Mouse (Mus musculus): Measurements from ENCODE around the gene Olfr890. TPM values are rescaled to one million over a fixed set of nuclear protein-coding genes. Genes with fewer than 3 reads are reported as not detected.
"Not testable (repeated sequence)": the region's sequence is repeated elsewhere in the genome, so short reads cannot be mapped to it uniquely, and the experiment has no call there.

Olfr890 gene
- not detected in 2 replicates for polyA plus RNA-seq (2014; fragmentation: Nextera tagmentation; extraction: Ambion mirVana)

GRCm38 (mm10) chr9:38142217-38142616 lies at the start of gene Olfr890:
TSS of gene Olfr890 (plus strand) at chr9:38142517.
- Histone ChIP-seq H3K4me3 (ENCODE audit: low read depth, low read length) (no peak within 1 kb of the TSS), H3K9me3 (ENCODE audit: low read depth, low read length) (no peaks in the 10 kb centered on the region), H3K36me3 (ENCODE audit: insufficient read depth) (no peaks in the 10 kb centered on the region), H3K9ac (no peak within 1 kb of the TSS), H3K4me2 (no peak within 1 kb of the TSS), H3K27ac (ENCODE audit: low read depth) (no peak within 1 kb of the TSS), H3K27me3 (ENCODE audit: insufficient read depth, low read length) (no peaks in the 10 kb centered on the region), H3K4me1 (ENCODE audit: insufficient read depth) (no peaks in the 10 kb centered on the region)
- ATAC-seq (ENCODE audit: insufficient read depth) = no peak
- no peak for DNase-seq
- TF ChIP-seq CTCF (IDR thresholded peaks at IDR 0.05; ENCODE audit: low read depth) = no peak

- Histone ChIP-seq H3K27me3 (ENCODE audit: insufficient read depth, low read length) (no peaks in the 10 kb centered on the region), H3K36me3 (ENCODE audit: insufficient read depth) (no peaks in the 10 kb centered on the region), H3K4me3 (ENCODE audit: low read depth, low read length) (no peak within 1 kb of the TSS), H3K9ac (no peak within 1 kb of the TSS), H3K4me1 (ENCODE audit: insufficient read depth) (no peaks in the 10 kb centered on the region), H3K9me3 (ENCODE audit: low read depth, low read length) (no peaks in the 10 kb centered on the region), H3K27ac (ENCODE audit: low read depth) (no peak within 1 kb of the TSS), H3K4me2 (no peak within 1 kb of the TSS)
- DNase-seq (no peak), ATAC-seq (ENCODE audit: insufficient read depth) (no peak)
- WGBS = 86% methylated on average over 1 of the region's 1 CpGs
- TF ChIP-seq CTCF (IDR thresholded peaks at IDR 0.05; ENCODE audit: low read depth) = no peak
These were observed 34.5 kb upstream of the Olfr890 start, which contains the start of gene Olfr888 for GRCm38 (mm10) chr9:38107828-38108227. TSS of gene Olfr888 (plus strand) at chr9:38108128.

- DNase-seq (no peak), ATAC-seq (ENCODE audit: insufficient read depth) (no peak)
- Histone ChIP-seq H3K4me2 (no peak within 1 kb of the TSS), H3K9ac (no peak within 1 kb of the TSS), H3K9me3 (ENCODE audit: low read depth, low read length) (no peaks in the 10 kb centered on the region), H3K27ac (ENCODE audit: low read depth) (no peak within 1 kb of the TSS), H3K36me3 (ENCODE audit: insufficient read depth) (no peaks in the 10 kb centered on the region), H3K4me1 (ENCODE audit: insufficient read depth) (no peaks in the 10 kb centered on the region), H3K4me3 (ENCODE audit: low read depth, low read length) (no peak within 1 kb of the TSS), H3K27me3 (ENCODE audit: insufficient read depth, low read length) (no peaks in the 10 kb centered on the region)
- TF ChIP-seq CTCF (IDR thresholded peaks at IDR 0.05; ENCODE audit: low read depth) = no peak
These were observed 27.4 kb upstream of the Olfr890 start, which contains the start of gene Olfr889 for GRCm38 (mm10) chr9:38114898-38115297. TSS of gene Olfr889 (plus strand) at chr9:38115198.

GRCm38 (mm10) chr9:38168341-38168740 lies 26.0 kb downstream of the Olfr890 start:
- not testable (repeated sequence) for H3K9ac ChIP-seq; H3K4me2 ChIP-seq; H3K27me3 ChIP-seq (ENCODE audit: insufficient read depth, low read length); H3K9me3 ChIP-seq (ENCODE audit: low read depth, low read length); H3K4me1 ChIP-seq (ENCODE audit: insufficient read depth); ATAC-seq (ENCODE audit: insufficient read depth); H3K27ac ChIP-seq (ENCODE audit: low read depth); H3K4me3 ChIP-seq (ENCODE audit: low read depth, low read length); H3K36me3 ChIP-seq (ENCODE audit: insufficient read depth); DNase-seq
- WGBS = 53% methylated on average over 2 of the region's 2 CpGs

- no peaks in the 10 kb centered on the region for H3K27me3 ChIP-seq (ENCODE audit: insufficient read depth, low read length)
- DNase-seq (no peak), ATAC-seq (ENCODE audit: insufficient read depth) (no peak)
- no peak for TF ChIP-seq CTCF (IDR thresholded peaks at IDR 0.05; ENCODE audit: low read depth)
- no peaks in the 10 kb centered on the region for H3K36me3 ChIP-seq (ENCODE audit: insufficient read depth)
- no peak within 1 kb of the TSS for H3K27ac ChIP-seq (ENCODE audit: low read depth)
- H3K9ac ChIP-seq = no peak within 1 kb of the TSS
- H3K9me3 ChIP-seq (ENCODE audit: low read depth, low read length) = no peaks in the 10 kb centered on the region; the same call in 1 of the 2 replicates
- H3K4me3 ChIP-seq (ENCODE audit: low read depth, low read length) = no peak within 1 kb of the TSS
- 64% methylated on average over 1 of the region's 1 CpGs for WGBS
- H3K4me1 ChIP-seq (ENCODE audit: insufficient read depth) = no peaks in the 10 kb centered on the region
- H3K4me2 ChIP-seq = no peak within 1 kb of the TSS
These were observed 38.4 kb downstream of the Olfr890 start, which contains the start of gene Olfr891 for GRCm38 (mm10) chr9:38180721-38181120. TSS of gene Olfr891 (minus strand) at chr9:38180821.

Other genes with a start within 250 kb of the Olfr890 start
- gene Olfr145, start 245.8 kb upstream of the Olfr890 start, polyA plus RNA-seq (2014; fragmentation: Nextera tagmentation; extraction: Ambion mirVana) = not detected in 2 replicates
- not detected in 2 replicates for gene Olfr878, start 224.7 kb upstream of the Olfr890 start, polyA plus RNA-seq (2014; fragmentation: Nextera tagmentation; extraction: Ambion mirVana)
- not detected in 2 replicates for gene Olfr881, start 150.7 kb upstream of the Olfr890 start, polyA plus RNA-seq (2014; fragmentation: Nextera tagmentation; extraction: Ambion mirVana)
- not detected in 2 replicates for gene Olfr883, start 116.7 kb upstream of the Olfr890 start, polyA plus RNA-seq (2014; fragmentation: Nextera tagmentation; extraction: Ambion mirVana)
- gene Olfr884, start 96.0 kb upstream of the Olfr890 start, polyA plus RNA-seq (2014; fragmentation: Nextera tagmentation; extraction: Ambion mirVana) = not detected in 2 replicates
- gene Olfr885, start 81.2 kb upstream of the Olfr890 start, polyA plus RNA-seq (2014; fragmentation: Nextera tagmentation; extraction: Ambion mirVana) = not detected in 2 replicates
- not detected in 2 replicates for gene Olfr887, start 58.4 kb upstream of the Olfr890 start, polyA plus RNA-seq (2014; fragmentation: Nextera tagmentation; extraction: Ambion mirVana)
- not detected in 2 replicates for gene Olfr888, start 34.4 kb upstream of the Olfr890 start, polyA plus RNA-seq (2014; fragmentation: Nextera tagmentation; extraction: Ambion mirVana)
- gene Olfr889, start 27.3 kb upstream of the Olfr890 start, polyA plus RNA-seq (2014; fragmentation: Nextera tagmentation; extraction: Ambion mirVana) = 0.04 and 0.05 TPM in 2 replicates
- gene Olfr891, start 38.3 kb downstream of the Olfr890 start, polyA plus RNA-seq (2014; fragmentation: Nextera tagmentation; extraction: Ambion mirVana) = not detected in 2 replicates
- gene Olfr893, start 65.8 kb downstream of the Olfr890 start, polyA plus RNA-seq (2014; fragmentation: Nextera tagmentation; extraction: Ambion mirVana) = not detected in 2 replicates
- not detected in 2 replicates for gene Olfr894, start 75.5 kb downstream of the Olfr890 start, polyA plus RNA-seq (2014; fragmentation: Nextera tagmentation; extraction: Ambion mirVana)
- not detected in 2 replicates for gene Olfr143, start 110.3 kb downstream of the Olfr890 start, polyA plus RNA-seq (2014; fragmentation: Nextera tagmentation; extraction: Ambion mirVana)
- not detected in 2 replicates for gene Olfr895, start 125.3 kb downstream of the Olfr890 start, polyA plus RNA-seq (2014; fragmentation: Nextera tagmentation; extraction: Ambion mirVana)
- not detected in 2 replicates for gene Olfr896-ps1, start 148.6 kb downstream of the Olfr890 start, polyA plus RNA-seq (2014; fragmentation: Nextera tagmentation; extraction: Ambion mirVana)
- gene Olfr25, start 186.5 kb downstream of the Olfr890 start, polyA plus RNA-seq (2014; fragmentation: Nextera tagmentation; extraction: Ambion mirVana) = not detected in 2 replicates
- gene Olfr898, start 205.9 kb downstream of the Olfr890 start, polyA plus RNA-seq (2014; fragmentation: Nextera tagmentation; extraction: Ambion mirVana) = not detected in 2 replicates
- gene Olfr250, start 224.4 kb downstream of the Olfr890 start, polyA plus RNA-seq (2014; fragmentation: Nextera tagmentation; extraction: Ambion mirVana) = not detected in 2 replicates
- gene Olfr251, start 234.6 kb downstream of the Olfr890 start, polyA plus RNA-seq (2014; fragmentation: Nextera tagmentation; extraction: Ambion mirVana) = not detected in 2 replicates